Mouse (Mus musculus) mesoderm, embryonic 11.5 days (tissue): ENCODE measurements around the gene Zfp940.
A peak's percentile ranks its signal among the peaks of the same experiment; 100 is the strongest.

ENCODE experiments used
- DNase-seq: peaks from one replicate; pipeline ENCODE4 v3.0.0-alpha.2; 2012; ENCODE audit warnings: low read depth, low spot score

The Zfp940 gene

DNA sequence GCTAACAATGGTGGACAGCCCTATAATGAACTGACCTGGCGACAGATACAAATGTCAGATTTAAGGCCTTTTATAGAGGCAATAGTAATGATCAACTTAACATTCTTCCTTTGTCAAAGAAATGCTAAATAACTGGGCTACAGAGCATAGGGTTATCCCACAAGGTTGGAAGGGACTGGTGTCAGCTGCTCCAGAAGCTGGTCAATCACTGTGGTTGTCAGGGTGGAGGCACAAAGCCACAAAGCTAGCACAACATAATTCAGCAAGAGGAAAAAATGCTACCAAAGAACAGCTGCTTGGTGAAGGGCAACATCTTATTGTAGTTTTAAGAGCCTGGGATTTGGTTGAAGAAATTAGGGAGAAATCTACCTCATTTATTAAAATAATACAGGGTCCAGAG, 41.2 kb downstream of the Zfp940 start:
- DNase-seq: no peak

DNA sequence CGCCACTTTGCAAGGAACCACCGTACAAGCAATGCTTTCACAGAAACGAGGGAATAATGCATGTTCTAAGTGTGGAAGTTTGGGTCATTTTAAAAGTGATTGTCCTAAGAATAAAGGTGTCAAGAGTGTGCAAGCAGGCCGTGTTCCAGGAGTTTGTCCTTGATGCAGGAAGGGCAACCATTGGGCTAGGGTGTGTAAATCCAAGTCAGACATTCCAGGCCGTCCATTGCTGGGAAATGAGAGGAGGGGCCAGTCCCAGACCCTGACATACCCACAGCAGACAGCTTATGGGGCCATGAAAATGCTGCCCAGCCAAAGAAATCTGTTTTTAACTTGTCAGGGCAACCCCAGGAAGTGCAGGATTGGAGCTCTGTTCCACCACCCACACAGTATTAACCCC, 46.4 kb downstream of the Zfp940 start:
- DNase-seq: no peak

DNA sequence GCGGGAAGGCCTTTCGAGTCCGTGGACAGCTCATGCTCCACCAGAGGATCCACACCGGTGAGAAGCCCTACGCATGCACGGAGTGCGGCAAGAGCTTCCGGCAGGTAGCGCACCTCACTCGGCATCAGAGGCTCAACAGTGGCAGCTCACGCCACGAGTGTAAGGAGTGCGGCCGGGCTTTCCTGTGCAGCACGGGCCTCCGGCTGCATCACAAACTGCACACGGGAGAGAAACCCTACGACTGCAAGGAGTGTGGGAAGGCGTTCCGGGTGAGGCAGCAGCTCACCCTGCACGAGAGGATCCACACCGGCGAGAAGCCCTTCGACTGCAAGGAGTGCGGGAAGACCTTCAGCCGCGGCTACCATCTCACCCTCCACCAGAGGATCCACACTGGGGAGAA, 60.6 kb downstream of the Zfp940 start:
- DNase-seq: no peak

GRCm38 (mm10) chr7:29785888-29786287, 67.6 kb downstream of the Zfp940 start:
- DNase-seq: no peak

GRCm38 (mm10) chr7:29785023-29785422, 68.4 kb downstream of the Zfp940 start:
- DNase-seq: no peak

DNA sequence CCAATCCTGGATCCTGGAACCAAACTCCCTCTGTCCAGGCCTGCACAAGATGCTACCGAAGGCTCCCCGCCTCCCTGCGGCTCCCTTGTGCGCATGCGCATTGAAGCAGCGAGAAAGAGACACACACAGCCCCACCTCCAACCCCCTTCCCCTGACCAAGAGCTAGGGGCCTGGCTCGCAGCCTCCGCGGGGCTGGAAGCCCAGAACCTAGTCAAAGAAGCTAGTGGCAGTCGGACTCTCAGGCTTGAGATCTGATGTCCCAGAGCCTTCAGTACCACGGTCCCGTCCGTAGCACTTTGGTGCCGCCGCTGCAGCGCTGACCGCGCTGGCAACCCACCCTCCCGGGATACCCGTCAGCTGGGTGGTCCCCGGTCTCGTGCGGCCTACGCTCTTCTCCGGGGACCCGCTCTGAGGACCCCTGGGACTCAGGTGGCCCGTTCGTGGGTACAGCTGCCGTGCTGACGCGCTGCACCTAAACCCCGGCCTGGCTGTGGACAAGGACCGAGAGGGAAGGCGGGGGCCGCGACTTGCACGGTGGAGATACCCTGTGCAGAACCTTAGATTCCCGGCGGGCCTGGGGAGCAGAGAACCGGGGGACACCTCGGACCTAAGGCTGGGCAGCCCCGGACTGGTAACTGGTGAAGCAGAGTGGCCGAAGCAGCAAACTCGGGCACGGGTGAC, 69.5 kb downstream of the Zfp940 start, which contains the start of gene Zfp30:
Gene Zfp30 (plus strand): TSS at position 128 of the 681 bp plus-strand sequence.
- DNase-seq: peak; percentile 95
